Mouse (Mus musculus) right cerebral cortex, postnatal 14 days (tissue): ENCODE results near the gene Dgki.

Experiments used
- DNase-seq: peaks from one replicate; pipeline ENCODE4 v3.0.0; 2022

The Dgki gene

DNA sequence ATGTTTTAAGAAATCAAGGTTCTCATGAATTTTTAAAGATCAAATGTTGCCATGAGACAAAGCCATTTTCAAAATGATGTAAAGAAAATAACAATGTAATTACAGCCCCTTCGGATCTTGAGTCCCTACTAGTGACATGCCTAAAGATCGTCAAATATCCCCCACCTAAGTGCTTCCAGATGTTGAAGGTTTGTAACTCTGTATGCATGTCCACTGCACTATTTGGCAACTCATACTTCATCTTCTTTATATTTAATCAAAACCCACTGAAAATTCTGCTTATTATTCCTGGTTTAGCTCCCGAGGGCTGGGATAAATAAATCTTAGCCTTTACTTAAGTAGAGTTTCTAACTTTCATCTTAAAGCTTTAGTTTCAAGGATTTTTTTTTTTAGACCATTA lies 458.3 kb downstream of the Dgki start:
- DNase-seq, result no peak

DNA sequence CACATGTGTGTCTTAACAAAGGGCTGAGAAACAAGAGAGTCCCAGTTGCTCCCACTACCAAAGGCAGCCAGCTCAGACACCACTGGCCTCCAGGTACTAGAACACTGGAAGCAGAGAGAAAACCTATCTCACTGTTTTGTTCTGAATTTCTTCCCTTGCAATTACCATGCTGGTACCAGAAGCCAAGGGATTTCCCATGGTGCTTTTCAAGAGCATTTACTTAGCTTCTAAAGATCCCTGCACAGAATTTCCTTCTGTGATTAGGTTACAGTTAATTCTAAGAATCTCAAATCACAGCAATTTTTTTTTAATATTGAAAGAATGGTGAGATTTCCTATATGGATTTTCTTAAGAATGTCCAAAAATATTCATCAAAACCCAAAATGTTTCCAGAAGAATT lies 458.8 kb downstream of the Dgki start:
- DNase-seq, result no peak

DNA sequence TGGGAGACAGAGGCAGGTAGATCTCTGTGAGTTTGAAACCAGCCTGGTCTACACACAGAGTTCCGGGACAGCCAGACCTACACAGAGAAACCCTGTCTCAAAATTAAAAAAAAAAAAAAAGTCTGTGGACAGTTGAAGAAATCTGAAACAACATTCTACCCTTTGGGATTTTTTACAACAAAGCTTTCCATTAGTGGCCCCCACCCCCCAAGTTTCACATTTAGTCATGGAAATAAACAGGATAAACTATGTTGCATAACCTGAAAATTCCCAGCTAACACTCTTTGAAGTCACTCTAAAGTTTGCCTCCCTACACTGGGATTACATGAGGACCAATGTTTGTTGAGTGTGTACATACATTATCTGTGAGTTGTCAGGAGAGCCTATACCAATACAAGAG lies 461.2 kb downstream of the Dgki start:
- DNase-seq, result no peak

DNA sequence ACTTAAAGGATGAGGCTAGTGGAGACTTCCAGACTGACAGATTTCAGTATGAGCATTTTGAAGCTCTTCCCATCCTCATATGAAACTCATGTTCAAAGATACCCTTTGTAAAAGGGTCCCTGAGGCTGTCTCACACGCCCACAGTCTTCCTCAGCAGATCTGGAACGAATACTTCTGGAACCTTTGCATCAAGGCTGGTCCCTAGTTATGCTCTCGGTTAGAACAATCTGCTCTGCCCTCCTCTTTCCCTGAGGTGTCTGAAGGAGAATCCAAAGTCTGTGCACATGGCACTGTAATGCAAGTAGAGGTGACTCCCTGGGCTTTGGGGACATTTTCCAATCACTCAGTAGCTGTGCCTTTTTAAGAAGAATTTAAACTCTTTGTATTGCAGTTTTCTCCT lies 464.6 kb downstream of the Dgki start:
- no peak for DNase-seq

DNA sequence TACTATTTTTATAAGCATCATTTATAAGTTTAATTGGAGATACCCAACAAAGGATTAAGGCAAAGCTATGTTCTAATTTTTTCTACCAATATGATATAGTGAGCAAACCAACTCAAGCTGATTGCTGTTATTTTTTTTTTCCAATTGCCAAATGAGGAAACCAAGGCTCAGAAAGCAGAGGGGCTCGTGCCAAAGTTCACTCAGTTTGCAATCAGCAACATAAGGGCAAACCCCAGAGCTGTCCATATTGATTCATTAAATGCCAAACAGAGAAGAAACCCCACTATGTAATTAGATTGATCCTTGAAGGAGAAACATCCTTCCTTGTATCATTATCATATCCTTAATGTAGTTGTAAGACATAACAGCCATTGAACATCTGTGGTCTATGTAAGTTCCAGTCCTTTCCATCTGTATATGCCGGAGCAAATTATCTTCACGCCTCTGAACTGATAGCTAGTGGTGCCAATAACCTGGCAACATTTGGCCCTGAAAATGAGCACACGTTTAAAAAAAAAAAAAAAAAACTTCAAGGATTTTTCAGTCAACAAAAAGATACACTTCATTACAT lies 465.2 kb downstream of the Dgki start:
- DNase-seq, result no peak

DNA sequence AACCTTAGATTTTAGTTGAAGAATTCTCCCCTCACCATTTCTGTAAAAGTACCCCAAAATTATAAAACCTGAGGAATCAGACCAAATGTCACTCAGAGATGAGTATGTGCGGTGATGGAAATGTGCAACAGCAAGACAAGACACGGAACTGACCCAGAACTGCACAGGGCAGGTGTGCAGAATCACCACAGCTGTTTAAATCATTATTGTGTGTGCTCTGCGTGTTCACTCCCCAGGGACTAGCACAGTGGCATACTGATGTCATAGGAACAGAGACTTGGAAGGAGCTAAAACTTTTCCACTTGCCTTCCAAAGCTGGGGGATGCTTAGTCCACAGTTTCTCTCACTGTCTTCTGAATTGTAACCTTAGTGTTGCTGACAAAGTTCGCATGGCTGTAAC lies 467.3 kb downstream of the Dgki start:
- no peak for DNase-seq

DNA sequence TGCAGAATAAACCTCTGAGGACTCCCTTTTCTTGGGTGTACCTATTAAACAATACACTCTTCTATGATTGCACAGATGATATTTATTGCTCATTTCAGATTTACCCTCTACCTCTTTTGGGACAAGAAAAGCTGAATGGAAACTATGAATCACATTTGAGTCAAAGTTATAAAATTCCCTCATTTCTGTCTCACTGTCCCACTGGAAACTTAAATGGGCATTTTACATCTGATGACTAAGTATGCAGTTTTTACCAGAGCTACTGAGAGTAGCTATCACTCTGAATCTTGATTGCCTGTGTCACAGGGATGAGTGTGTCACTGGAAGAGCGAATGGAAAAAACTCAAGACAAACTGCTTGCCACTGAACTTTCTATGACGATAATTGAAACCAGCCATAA lies 467.8 kb downstream of the Dgki start:
- no peak for DNase-seq

DNA sequence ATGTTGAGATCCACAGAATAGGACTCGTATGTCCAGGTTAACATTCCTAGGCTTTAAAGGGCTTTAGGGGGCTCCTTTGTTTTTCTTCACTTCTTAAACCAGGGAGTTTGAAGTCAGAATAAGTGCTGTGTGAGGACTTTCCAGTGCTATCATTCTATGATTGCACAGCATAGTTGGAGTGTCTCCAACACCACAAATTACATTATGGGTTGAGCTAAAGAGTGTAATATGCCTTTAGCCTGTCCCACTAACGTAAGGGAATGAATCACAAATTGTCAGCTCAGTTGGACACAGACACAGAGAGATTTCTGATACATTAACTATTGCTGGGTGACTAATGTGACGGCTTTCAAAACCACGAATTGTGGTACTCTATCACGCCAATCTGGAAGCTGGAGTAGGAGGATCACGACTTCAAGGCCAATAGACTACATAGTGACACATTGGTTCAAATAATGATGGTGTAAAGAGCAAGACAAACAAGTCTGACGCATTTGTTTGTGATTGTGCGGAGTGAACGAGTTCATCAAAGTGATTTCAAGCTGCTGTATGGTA lies 469.5 kb downstream of the Dgki start:
- no peak for DNase-seq

DNA sequence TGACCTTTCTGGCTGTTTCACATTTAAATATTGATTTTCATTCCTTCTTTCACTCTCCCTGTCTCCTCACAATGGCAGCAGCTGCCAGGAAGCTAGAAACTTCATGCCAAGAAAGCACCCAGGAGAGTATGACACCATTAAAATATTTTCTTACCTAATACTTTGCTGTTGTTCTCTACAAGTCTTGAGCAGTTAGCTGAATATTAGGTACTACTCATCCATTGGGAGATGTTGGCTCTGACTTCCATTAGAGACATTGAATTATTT lies 480.3 kb downstream of the Dgki start:
- DNase-seq, result no peak

DNA sequence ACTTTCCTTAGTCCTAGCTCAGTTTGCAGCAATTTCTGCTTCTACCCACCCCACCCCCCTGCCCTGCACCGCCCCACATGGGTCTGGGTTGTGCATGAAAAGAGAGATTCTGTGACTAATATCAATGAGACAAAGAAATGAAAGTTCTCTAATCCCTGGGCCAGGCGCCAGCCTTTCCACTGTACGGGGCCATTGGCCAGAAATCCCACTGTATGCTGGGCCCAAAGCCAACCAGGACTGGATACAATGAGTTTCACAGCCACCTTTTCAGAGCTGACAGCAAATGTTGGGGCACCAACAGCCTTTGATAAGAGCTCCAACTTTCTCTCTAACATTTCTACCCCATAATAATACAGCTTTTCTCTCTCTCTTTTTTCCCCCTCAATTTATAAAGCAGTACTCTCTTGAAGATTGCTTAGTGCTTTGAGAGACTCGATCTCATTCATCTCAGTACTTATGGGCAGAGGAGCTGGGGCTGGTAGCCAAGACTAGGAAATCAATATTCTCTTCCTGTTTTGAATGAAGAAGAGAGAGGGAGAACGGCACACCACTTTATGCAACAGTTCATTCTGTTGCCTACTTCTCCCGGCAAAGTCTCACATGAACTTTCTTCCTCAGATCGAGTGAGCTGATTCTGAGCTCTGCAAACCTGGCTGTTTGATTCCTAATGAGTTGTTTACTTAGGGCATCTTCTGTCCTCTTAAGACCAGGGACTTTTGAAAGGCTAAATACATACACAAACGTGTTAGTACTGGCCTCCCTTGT lies 480.8 kb downstream of the Dgki start:
- peak; percentile 75 for DNase-seq

DNA sequence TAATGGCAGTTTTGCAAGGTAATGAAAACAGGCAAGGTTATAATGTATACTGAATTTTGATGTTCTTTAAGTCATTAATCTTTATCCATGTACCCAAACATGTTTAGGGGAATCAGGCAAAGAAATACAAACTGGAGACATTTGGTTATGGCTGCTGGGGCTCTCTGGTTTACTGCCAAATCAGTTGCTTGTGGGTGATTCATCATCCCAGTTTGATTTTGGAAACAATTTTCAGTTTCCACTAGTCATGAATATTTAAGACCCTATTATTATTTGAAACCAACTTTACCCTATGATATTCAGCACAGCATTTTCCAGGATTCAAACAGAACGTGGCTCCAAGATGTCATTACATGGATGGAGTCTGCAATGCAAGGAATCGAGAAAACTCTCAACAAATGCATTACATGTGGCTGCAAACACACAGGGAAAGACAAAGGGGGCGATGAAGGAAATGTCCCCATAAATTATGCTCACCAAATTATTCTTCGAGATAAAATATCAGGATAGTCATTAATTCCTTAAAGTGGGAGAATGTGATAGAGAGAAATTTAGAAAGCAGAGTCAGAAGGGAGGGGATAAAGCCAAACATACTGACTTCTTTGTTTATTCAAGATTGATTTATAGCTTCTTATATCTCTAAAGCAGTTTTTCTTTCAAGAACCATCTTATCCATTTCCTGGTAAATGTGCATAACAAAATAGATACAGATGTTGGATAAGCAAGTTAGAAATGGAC lies 481.5 kb downstream of the Dgki start:
- no peak for DNase-seq

DNA sequence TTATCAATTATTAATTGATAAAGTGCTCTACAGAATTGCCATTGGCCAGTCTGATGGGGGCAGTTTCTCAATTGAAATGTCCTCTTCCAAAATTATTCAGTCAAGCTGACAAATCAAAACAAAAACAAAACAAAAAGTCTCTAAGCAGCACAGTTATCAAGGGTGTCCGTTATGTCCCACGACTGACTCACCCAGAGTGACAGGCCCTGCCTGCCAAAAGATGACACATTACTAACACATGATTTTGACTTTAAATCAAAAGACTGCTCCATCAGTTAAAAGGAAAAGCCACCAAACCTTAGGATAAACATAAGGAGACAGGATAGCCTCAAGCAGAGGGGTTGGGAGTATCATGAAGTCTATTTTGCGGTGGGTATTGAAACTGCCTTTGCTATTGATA lies 483.3 kb downstream of the Dgki start:
- DNase-seq, result no peak

DNA sequence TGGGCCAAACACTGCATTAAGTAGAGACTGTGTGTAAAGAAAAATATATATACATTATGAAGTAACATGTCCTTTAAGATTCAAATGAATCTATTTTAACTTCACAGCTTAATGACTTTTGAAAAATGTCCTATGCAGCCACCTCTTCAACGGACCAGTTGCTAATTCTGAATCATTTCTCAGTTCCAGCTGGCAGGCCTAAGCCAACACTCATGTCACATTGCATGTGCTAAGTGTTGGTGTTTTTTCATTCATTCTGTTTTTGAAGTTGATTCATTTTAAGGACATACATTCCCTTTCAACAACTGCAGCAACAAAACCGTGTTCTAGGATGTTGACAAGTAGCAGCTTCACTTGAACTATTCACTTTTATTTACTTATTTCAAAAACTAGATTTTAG lies 484.0 kb downstream of the Dgki start:
- no peak for DNase-seq

DNA sequence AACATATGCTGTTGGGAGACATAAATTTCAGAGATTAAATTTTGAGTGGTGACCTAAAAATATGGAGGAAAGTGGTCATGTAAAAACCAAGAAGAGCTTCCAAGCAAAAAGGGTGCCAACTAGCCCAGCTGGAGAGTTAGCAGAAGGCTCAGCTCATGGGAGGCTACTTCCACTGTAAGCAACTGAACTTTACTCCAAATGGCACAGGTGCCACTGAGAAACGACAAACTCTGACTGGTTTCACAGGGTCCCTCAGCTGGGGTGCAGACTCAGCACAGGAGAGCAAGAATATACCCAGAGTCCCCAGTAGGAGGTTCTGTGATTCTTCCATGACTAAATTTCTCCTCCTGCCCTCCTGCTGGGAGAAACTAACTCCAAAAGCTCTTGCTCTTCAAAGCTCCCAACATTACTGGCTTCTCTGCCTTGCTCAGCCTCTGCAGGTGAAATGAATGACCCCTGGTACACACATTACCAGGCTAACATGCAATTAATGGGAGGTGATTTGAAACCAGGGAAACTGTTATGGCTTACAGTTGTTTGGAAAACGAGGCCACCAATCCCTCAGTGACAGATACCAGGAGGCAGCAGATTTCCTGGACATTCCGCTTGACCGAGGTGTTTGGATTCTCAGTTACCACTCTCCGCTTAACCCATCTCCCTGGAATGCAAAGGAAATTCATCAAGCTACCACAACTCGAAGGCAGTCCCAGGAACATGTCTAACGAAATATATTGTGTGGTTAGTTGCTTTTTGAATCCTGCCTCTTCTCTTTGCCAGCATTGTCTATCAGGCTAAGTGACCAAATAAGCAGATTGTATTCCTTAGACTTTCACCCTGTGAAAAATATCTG lies 487.1 kb downstream of the Dgki start:
- DNase-seq, result no peak

DNA sequence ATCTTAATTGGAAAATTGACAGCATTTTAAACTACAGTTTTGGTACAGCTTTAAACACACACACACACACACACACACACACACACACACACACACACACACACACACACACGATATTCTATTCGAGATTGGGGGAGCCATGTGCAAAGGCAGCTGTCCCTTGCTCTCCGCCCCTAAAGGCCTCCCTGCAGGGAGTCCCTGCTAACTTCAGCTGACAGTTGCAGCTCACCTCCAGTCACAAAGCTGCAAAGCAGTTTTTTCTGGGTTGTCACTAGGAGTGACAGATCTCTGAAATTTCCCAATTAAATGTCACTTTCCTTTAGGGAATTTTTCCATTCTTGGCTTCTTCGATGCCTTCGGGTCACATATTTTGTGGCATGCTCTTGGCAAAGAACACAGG lies 489.5 kb downstream of the Dgki start:
- no peak for DNase-seq

DNA sequence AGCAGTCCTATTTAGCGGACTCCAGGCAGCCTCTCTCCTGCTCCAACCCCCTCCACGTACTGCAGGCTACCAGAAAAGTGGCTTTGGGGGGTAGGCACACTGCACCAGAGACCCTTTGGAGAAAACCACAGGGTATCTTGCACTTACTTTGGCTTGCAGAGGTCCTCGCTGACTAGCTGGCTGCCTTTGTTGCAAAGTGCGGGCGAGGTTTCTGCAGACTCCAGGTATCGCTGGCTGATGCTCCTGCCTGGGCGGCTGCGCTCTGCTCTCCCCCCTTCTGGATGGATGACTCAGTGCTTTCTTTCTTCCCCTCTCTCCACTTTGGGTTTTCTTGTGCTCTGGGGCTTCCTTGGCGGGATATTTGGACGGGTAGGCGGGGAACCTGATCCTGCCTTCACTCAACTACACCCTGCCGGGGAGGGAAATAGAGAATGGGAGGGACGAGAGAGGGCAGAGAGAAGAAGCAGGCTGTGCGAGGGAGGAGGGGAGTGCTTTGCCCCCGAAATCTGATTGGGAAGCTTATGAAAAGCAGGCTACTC lies 490.2 kb downstream of the Dgki start, which contains the start of gene Ptn:
Gene Ptn (minus strand): TSS at position 474 of the 539 bp plus-strand sequence.
- peak; percentile 44 for DNase-seq

DNA sequence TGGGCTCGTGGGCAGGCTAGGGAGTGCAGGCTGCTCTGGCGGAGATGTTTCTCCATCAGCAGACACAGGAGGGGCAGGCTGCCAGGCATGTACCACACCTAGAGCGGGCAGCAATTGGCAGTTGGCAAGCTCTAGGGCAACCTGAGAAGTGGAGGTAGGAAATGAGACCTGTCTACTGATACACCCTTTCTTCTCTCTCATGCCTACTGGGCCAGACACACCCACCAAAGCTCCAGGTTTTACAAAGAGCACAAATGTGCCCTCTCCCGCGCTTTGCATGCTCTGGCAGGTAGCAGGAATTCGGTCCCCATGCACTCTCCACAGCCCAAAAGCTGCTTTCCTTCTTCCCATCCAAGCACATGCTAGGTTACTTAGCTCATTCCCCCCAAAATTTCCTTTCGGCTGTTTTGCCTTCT lies 490.7 kb downstream of the Dgki start:
- peak; percentile 60 for DNase-seq

DNA sequence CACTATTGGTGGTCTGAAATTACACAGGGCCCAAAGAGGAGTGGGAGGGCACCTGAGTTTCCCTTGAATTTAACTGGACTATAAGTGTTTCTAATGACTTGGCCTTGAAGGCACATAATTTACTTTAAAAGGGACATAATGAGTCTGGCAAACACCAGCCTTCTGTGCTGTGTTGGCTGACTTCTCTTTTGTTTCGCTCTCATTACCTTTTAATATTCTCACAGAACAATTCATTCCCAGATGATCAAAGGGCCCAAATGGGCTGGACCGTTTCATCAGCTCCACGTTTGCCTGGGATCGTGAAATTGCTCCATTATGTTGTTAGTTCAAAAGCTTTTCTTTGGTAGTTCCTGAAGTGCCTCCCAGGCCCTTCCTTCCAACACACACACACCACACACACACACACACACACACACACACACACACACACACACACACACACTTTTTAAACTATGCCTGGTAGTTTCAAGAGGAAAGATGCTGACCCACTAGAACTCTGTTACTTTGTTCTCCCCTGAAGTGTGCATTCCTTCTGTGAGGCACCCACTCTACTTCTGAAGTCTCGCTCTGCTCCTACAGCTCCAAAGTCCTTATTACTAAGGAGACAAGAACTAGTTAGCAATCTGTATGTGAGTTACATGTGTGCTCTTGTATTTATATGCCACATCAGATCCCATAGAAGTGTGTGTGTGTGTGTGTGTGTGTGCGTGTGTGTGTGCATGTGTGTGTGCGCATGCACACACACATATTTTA lies 491.5 kb downstream of the Dgki start:
- DNase-seq, result no peak

DNA sequence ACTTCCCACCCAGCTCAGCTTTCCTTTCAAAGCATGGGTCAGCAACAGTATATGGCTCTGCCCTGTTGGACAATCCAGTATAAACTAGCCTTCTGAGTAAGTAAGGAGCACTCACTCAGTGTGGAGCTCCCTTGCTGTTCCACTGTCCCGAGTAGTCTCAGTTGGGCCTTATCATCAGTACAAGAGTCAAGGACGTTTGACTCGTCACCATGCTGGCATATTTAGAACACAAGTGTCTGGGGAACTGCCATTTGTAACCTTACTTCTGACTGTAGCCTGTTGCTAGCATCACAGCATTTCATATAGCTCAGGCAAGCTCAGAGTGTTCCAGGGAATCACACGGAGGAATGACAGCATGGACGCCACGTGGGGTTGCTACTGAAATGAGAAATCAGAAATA lies 493.1 kb downstream of the Dgki start:
- DNase-seq, result no peak

DNA sequence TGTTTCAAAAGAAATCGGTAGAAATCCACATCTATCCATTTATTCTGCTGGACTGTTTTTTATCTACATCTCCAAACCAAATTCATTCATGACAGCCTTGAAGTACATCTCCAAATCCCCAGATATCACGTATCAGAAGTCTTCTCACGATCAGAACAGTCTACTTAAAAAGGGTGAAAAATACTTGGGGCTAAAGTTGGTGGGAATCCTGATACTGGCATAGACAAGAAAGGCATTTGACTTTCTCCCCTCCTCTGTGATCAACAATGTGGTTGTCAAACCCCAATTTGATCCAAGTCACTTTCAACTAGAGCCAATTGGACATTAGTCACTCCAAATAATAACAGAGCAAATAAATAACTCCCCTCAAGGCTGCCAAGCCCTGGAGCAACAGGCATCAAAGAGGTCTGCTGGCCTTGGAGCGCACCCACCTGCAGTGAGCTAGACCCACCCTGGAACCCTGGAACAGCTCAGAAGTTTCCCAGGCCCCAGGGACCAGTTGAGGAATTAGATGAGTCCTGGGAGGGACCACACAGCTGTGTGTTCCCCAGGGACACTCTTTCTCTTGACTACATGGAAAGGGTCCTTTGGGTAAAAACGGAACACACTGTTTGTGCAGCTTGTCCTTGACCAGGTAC lies 499.6 kb downstream of the Dgki start:
- no peak for DNase-seq

DNA sequence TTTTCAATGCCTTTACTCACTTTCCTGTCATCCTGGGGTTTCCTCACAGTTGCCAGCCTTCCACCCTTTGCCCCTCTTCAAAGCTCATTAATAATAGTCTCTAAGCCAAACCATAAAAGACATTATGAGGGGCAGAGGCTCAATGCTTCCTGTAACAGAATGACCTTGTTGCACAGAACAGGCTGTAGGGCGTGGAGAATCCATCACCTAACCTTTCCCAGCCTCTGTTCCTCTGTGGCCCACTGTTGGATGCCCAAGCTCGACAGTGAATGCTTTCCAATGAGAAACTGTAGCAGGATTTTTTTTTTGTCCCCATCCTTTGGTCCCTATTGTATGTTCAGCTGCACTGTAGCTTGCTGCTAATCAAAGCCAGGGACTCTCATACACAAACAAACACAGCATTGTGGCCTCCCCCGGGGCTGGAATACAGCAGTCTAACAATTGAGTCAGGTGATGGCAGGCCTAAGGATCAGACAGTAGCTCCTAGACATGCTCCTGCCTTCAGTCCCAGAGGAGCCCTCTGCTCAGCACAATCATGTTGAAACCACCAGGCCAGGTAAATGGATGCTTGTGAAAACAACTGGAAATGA lies 502.8 kb downstream of the Dgki start:
- DNase-seq, result no peak
